Mouse (Mus musculus): Measurements from ENCODE around the gene Hist2h2aa2.
"Not testable (repeated sequence)": the region's sequence is repeated elsewhere in the genome, so short reads cannot be mapped to it uniquely, and the experiment has no call there.

DNA sequence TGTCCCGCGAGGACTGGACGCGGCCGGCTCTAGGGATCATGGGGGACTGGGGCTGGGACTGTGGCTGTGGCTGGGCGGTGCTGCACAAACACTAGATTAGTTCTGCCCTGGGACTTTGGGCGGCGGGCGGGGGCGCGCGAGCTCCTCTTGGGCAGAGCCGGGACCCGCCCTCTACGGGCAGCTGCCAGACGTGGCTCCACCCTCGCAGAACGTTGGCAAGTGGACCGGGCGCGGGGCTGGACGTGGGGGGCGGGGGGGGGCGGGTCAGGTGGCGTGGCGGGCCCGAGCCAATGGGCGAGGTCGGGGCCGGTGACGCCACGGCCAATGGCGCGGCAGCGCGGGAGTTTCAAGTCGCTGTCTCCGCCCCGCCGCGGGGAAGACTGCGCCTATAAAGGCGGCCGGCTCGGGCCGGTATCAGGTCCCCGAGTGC, 6.4 kb upstream of the Hist2h2aa2 start, which contains the start of gene Hist2h3c1:
- not testable (repeated sequence) for TF ChIP-seq ZNF384 (IDR thresholded peaks at IDR 0.05; ENCODE audit: low read depth, low read length); ZC3H11A (IDR thresholded peaks at IDR 0.05; ENCODE audit: borderline replicate concordance, low read depth, low read length)

Data from ES-E14 (cell line).